Mouse (Mus musculus): ENCODE results near the gene Cebpa.

The Cebpa gene

DNA sequence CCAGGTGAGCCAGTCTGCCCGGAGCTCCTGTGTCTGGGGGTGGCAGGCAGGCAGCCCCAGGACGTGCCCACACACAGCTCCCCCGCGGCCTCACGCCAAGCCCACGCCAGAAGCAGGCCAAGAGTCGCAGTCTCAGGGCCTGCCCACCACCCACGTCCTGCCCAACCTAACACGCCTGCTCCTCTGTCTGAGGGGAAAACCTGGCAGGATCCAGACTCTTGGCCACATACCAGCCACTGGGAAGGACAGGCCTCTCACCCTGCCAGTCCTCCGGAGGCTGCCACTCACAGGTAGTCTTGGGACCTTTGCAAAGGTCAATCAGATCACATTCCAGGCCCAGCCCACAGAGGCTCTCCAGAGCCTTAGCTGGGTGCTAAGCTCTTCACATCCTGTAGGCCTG, 27.2 kb downstream of the Cebpa start:
- DNase-seq (ENCODE audit: low spot score) = no peak

DNA sequence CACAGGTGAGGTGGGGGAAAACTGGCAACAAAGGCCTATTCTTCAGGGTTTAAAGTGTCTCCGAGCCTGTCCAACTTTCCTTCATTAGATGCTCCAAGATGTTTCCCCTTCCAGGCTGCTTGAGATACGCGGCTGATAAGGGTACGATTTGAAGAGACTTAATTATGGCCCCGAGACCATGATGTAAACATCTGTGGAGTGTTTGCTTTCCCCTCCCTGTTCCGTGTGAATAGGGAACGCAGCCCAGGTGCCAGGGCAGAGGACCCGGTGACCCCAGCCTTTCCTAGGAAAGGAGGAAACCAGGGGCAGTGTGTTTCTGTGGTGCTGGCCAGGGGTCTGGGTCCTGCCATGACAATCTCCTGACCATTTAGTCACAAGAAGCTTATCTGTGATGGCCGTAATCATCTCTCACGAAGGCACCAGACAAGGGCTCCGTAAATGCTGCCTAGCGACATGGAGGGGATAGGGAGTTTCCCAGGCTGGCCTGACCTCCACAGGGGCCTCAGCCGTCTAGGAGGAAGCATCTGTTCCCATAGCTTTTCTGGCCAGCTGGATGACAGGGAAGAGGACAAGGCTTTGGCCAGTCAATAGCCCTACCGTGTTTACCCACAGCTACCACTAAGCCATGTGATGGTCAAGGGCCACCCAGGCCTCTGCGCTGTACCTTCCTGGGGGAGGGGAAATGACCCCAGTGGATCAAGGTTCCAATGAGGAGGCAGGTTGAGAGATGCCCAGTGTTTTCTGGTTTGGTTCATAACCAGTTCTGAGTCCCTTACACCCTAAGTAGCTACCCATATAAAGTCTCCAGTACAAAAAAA, 30.7 kb downstream of the Cebpa start:
- no peak for DNase-seq (ENCODE audit: low spot score)

DNA sequence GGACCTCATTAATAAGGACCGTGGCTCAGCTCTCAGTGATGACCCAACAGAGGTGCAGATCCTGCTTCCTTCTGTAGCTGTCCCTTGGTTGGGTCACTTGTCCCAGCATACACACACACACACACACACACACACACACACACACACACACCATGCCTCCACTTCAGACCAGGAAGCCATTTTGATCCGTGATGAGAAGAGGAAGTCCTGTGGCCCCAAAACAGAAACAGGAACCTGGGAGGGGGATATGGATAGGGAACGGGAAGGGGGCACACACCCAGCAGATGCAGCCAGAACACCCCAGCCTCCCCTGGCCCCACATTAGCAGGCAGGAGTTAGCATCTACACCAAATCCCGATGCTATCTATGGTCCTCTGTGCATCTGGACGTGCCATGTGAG, 31.8 kb downstream of the Cebpa start:
- DNase-seq (ENCODE audit: low spot score) = no peak

DNA sequence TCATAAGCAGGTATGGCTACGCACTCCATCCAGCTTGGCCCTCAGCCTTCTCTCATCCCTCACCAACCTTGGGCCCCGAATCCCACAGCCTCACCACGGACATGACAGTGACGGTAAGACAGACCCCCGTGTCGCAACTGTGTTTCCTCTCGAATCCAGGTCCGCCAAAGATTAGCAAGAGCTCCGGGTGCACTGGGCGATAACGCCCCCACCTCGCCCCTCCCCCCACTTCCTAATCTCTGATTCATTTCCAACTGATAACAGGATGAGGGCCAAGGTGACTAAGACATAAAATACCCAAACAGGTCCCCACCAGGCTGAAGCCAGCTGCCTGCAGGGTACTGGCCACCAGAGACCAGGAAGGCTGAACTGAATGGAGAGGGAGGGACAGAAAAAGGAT, 35.4 kb downstream of the Cebpa start:
- no peak for DNase-seq (ENCODE audit: low spot score)

DNA sequence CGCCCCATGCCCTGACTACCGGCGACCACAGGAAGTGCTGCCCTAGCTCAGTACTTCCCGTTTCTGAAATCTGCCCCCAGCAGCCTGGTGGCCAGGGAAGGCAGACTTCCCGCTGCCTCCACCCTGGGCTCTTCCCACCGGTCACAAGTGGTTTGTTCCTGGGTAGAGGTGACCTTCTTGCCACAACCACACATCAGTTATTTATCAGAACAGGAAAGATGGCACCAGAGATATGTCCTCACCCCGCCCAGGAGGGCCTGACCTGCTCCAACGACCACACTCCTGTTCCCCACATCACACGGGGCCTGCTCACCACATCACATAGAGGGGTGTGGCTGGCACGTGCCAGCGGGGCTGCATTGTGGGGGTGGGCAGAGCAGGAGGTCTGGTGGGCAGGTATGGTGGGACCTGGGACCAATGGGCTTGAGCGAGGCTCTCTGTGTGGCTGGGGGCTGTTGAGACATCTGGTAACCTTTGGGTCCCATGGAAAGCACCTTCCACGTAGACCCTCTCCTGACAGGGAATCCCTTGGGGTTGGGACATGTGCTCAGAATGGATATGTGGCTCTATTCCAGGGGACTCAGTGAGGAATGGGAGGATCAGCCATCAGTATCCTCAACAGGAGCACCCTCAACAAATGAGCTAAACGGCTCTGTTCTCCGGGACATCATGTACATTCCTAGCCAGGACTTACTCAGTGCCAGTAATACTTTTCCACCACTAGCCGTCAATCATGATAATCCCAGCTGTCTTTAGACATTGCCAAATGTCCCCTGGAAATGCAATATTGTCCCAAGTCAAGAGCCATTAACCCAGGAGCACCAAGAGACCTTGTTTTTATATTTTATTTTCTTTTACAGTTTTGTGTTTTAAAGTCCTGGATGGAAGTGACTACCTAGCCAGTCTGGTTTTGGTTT, 37.7 kb downstream of the Cebpa start:
- no peak for DNase-seq (ENCODE audit: low spot score)

DNA sequence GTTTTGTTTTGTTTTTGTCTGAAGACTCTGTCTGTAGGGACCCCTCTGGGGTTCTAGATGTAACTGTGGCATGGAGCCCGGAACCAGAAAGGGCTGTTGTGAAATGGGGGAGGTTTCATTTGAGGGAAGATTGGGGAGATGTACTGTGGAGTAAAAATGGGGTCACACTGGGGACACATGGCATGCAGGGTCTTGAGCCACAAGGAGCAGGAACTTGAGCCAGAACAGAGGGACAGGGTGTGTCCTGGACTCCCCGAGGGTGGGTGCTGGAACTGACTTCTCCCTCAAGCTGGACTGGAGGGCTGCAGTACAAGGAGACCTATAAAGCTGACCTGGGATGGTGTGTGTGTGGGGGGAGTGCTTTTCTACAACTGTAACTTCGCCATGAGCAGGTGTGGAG, 38.4 kb downstream of the Cebpa start:
- no peak for DNase-seq (ENCODE audit: low spot score)

DNA sequence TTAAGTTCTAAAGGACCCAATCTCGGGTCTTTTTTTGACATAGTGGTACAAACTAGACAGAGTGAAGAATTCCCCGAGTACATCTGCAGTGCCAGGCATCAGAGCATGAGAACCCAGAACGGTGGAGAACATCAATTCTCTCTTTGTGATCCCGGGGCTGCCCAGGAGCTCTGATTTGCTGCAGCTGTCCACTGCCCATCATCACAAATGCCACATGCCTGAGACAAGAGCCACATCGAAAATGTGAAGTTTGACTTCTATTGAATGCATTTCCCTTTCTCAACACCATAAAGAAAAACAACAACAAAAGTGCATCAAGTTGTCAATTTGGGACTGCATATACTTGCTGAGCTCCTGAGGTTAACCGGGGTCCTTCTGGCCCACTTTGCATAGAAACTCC, 43.4 kb downstream of the Cebpa start:
- DNase-seq (ENCODE audit: low spot score) = no peak

DNA sequence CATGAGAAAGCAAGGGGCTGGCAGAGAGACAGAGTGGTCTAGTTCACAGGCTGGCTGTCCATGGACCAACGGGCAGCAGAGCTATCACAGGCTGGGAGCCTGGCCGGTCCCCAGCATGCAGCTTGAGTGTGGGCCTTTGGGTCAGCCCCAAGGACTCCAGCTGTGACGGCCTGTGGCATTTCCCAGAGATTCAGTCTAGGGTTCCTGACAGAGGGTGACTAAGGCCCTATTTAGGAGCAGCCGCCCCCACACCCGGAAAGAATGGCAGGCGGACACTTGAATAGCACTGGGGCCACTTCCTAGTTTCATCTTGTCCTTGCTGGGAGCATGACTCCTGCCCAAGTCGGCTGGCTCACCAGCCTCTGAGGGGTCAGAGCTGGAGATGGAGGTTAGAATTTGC, 44.5 kb downstream of the Cebpa start:
- no peak for DNase-seq (ENCODE audit: low spot score)

DNA sequence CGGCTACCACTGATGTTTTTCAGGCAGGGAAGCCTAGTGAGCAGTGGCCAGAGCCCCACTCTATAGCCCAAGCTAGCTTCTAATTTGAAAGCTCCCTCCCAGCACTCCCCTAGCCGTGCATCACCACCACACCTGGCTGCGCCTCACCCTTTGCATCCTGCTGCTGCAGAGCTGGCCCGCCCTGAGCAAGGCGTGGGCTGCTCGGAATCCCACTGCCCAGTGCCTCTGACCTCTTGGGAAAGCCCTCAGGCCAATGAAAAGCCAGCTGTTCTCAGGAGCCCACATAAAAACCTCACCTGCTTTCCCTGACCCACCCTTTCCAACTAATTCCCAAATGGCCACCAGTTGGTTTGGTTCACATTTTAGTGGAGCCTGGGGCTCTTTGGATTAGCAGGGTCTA, 45.0 kb downstream of the Cebpa start:
- no peak for DNase-seq (ENCODE audit: low spot score)

DNA sequence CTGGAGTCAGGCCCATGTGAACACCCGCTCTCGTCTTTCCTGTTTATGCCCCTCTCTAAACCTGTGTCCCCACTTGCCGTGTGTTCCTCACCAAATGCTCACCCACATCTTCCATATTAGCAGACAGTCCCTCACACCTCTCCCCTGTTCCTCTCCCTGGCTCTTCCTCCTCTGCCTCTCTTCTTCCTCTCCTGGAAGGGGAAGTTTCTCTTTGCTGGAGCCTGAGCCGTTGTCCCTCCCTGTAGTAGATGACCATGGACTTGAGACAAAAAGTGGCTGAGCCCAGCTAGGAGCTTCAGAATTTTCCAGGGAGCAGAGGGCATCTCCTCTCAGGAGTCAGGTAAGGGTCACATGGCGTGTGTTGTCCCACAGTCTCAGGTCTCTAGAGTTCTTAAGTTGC, 47.9 kb downstream of the Cebpa start:
- no peak for DNase-seq (ENCODE audit: low spot score)

DNA sequence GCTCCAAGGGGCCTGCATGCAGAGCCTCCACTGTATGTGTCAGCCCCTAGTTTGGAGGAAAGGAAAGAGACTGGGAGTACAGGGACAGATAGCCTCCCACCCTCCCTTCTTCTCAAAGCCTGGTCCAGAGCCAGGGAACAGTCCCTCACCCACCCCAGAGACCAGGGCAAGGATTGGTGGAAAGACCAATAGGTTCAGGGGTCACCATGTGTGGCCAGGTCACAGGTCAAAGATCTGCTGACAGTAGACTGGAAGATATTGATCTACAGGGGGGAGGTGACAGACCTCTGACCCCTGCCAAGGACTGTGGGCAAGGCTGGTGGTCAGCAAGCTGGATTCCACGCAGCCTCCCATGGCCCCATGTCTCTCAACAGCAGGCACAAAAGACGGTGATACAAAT, 48.8 kb downstream of the Cebpa start:
- DNase-seq (ENCODE audit: low spot score) = peak; percentile 26

DNA sequence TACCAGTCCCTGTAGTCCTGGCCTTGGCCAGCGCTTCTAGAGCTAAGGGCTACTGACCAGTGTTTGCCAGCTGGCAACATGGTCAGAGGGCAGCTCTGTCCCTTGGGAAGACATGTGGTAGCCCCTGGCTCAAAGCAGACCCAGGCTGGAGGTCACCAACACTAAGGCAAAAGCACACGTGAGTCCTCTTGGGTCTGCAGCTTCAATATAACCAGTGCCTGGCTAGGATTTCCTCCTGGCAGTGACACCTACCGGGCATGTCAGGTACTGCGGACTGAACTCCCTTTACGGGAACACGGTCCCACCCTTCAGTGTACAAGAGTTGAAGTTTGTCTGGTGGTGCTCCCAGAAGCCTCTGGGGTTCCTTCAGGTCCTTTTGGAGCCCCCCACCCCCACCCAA, 50.2 kb downstream of the Cebpa start:
- peak; percentile 92 for DNase-seq (ENCODE audit: low spot score)
